Mouse (Mus musculus): ENCODE data around the gene Vps37b.

GRCm38 (mm10) chr5:123992193-123992637 is 39.9 kb downstream of the Vps37b start:
- TF ChIP-seq CTCF (conservative IDR thresholded peaks at IDR 0.05; ENCODE audit: low read length) = no peak
- TF ChIP-seq NANOG (IDR thresholded peaks at IDR 0.05; ENCODE audit: borderline replicate concordance, low read length) = no peak
